Mouse (Mus musculus) liver, embryonic 13.5 days (tissue): ENCODE measurements around the gene Zfp346. TPM values are rescaled to one million over a fixed set of nuclear protein-coding genes. Genes with fewer than 3 reads are reported as not detected.

Experiments
- ATAC-seq: fragments of 200-750 bp; cut with Nextera tagmentation; 2 replicates; pipeline ENCODE4 v1.8.0; 2017; ENCODE audit warnings: low read depth, mild to moderate bottlenecking, moderate number of reproducible peaks, moderate library complexity
- DNase-seq: peaks from one replicate; pipeline ENCODE4 v3.0.0; 2022
- H3K27ac ChIP-seq: fragments of 300-500 bp; sonication (generic); 2 replicates; pipeline ENCODE4 v1.5.1; 2015; ENCODE audit warnings: moderate library complexity, mild to moderate bottlenecking, inconsistent platforms
- H3K27me3 ChIP-seq: fragments of 300-500 bp; sonication (generic); 2 replicates; pipeline ENCODE4 v1.6.1; 2015; ENCODE audit warnings: mild to moderate bottlenecking, inconsistent platforms
- H3K36me3 ChIP-seq: fragments of 300-500 bp; sonication (generic); 2 replicates; pipeline ENCODE4 v1.6.1; 2015; ENCODE audit warnings: mild to moderate bottlenecking, inconsistent platforms
- H3K4me1 ChIP-seq: fragments of 300-500 bp; sonication (generic); replicated peaks from 2 replicates; pipeline ENCODE4 v1.6.1; 2015; ENCODE audit warnings: inconsistent platforms
- H3K4me2 ChIP-seq: fragments of 300-500 bp; sonication (generic); 2 replicates; pipeline ENCODE4 v1.6.1; 2015; ENCODE audit warnings: inconsistent platforms, mild to moderate bottlenecking, moderate library complexity
- H3K4me3 ChIP-seq: fragments of 300-500 bp; sonication (generic); replicated peaks from 2 replicates; pipeline ENCODE4 v1.5.1; 2015; ENCODE audit warnings: mild to moderate bottlenecking, inconsistent platforms
- H3K9ac ChIP-seq: fragments of 300-500 bp; sonication (generic); 2 replicates; pipeline ENCODE4 v1.6.1; 2015; ENCODE audit warnings: mild to moderate bottlenecking, inconsistent platforms
- H3K9me3 ChIP-seq: fragments of 300-500 bp; sonication (generic); replicated peaks from 2 replicates; pipeline ENCODE4 v1.6.1; 2016; ENCODE audit warnings: inconsistent platforms
- WGBS: fragments of 180-500 bp; shearing (Covaris S2); methylation state at CpG from one replicate; pipeline ENCODE4 v1.1.7; 2015; ENCODE audit not compliant: insufficient replicate concordance; 5-methylcytosine and 5-hydroxymethylcytosine counted together
- polyA plus RNA-seq: library from polyadenylated mRNA; unstranded; fragments of >200 nt; fragmentation: Nextera tagmentation; extraction: Ambion mirVana; gene quantifications from 2 replicates; pipeline ENCODE4 v1.2.1, GENCODE M21; 2015

Gene Zfp346
- polyA plus RNA-seq, 1 experiment from 2014 or later, result 7.5 TPM

GRCm38 (mm10) chr13:55102366-55102765 lies 2.7 kb upstream of the Zfp346 start:
- H3K4me1 ChIP-seq, result peaks cover 55% of the 10 kb centered on the region
- H3K9me3 ChIP-seq, result no peaks in the 10 kb centered on the region
- 85% methylated on average over 3 of the region's 3 CpGs for WGBS
- H3K36me3 ChIP-seq, result peaks cover 1% of the 10 kb centered on the region
- ATAC-seq, result no peak
- H3K27ac ChIP-seq, result no peak overlapping the region
- no peak overlapping the region for H3K4me3 ChIP-seq
- DNase-seq, result no peak
- no peaks in the 10 kb centered on the region for H3K27me3 ChIP-seq
- no peak overlapping the region for H3K9ac ChIP-seq
- H3K4me2 ChIP-seq, result no peak overlapping the region

- WGBS, result 43% methylated on average over 2 of the region's 2 CpGs
- ATAC-seq, result no peak
- Histone ChIP-seq H3K9ac (no peak overlapping the region), H3K9me3 (no peaks in the 10 kb centered on the region), H3K27ac (no peak overlapping the region), H3K4me2 (no peak overlapping the region), H3K27me3 (no peaks in the 10 kb centered on the region), H3K36me3 (peaks cover 11% of the 10 kb centered on the region), H3K4me1 (peaks cover 54% of the 10 kb centered on the region), H3K4me3 (no peak overlapping the region)
- DNase-seq, result no peak
Observed at GRCm38 (mm10) chr13:55103351-55103750, 1.8 kb upstream of the Zfp346 start.

GRCm38 (mm10) chr13:55105953-55106691 lies 1.0 kb downstream of the Zfp346 start:
- H3K4me2 ChIP-seq, result peak overlapping the region; percentile 93
- H3K27ac ChIP-seq, result peak overlapping the region; percentile 89
- no peaks in the 10 kb centered on the region for H3K27me3 ChIP-seq
- H3K9ac ChIP-seq, result peak overlapping the region; percentile 86
- 12% methylated on average over 8 of the region's 8 CpGs for WGBS
- peak overlapping the region; percentile 95 for H3K4me3 ChIP-seq
- peak; percentile 21 for DNase-seq
- H3K36me3 ChIP-seq, result peaks cover 25% of the 10 kb centered on the region
- peak; percentile 28 for ATAC-seq
- H3K9me3 ChIP-seq, result no peaks in the 10 kb centered on the region
- H3K4me1 ChIP-seq, result peaks cover 38% of the 10 kb centered on the region

- DNase-seq (no peak), ATAC-seq (no peak)
- Histone ChIP-seq H3K9ac (peak overlapping the region; percentile 86), H3K4me2 (peak overlapping the region; percentile 93), H3K4me1 (peaks cover 38% of the 10 kb centered on the region), H3K27me3 (no peaks in the 10 kb centered on the region), H3K36me3 (peaks cover 33% of the 10 kb centered on the region), H3K9me3 (no peaks in the 10 kb centered on the region), H3K27ac (peak overlapping the region; percentile 53; the same call in 1 of the 2 replicates), H3K4me3 (peak overlapping the region; percentile 95)
- WGBS, result 79% methylated on average over 4 of the region's 4 CpGs
Observed at GRCm38 (mm10) chr13:55107116-55107515, 2.0 kb downstream of the Zfp346 start.

GRCm38 (mm10) chr13:55107694-55108093 lies 2.6 kb downstream of the Zfp346 start:
- no peak overlapping the region for H3K27ac ChIP-seq
- peaks cover 36% of the 10 kb centered on the region for H3K36me3 ChIP-seq
- H3K9me3 ChIP-seq, result no peaks in the 10 kb centered on the region
- H3K9ac ChIP-seq, result 0 out of 2 replicates have a peak overlapping the region, but pooled peaks have one; percentile 86
- DNase-seq (no peak), ATAC-seq (no peak)
- no peak overlapping the region for H3K4me2 ChIP-seq
- WGBS, result 84% methylated on average over 8 of the region's 8 CpGs
- peaks cover 38% of the 10 kb centered on the region for H3K4me1 ChIP-seq
- H3K4me3 ChIP-seq, result no peak overlapping the region
- H3K27me3 ChIP-seq, result no peaks in the 10 kb centered on the region

- ATAC-seq, result no peak
- peaks cover 77% of the 10 kb centered on the region for H3K36me3 ChIP-seq
- no peak for DNase-seq
- 42% methylated on average over 6 of the region's 6 CpGs for WGBS
- no peak overlapping the region for H3K27ac ChIP-seq
- H3K4me2 ChIP-seq, result no peak overlapping the region
- no peak overlapping the region for H3K9ac ChIP-seq
- H3K4me1 ChIP-seq, result no peaks in the 10 kb centered on the region; the same call in 1 of the 2 replicates
- H3K9me3 ChIP-seq, result no peaks in the 10 kb centered on the region
- H3K4me3 ChIP-seq, result no peak overlapping the region
- no peaks in the 10 kb centered on the region for H3K27me3 ChIP-seq
Observed at GRCm38 (mm10) chr13:55114375-55114774, 9.3 kb downstream of the Zfp346 start.

GRCm38 (mm10) chr13:55124903-55125302 lies 19.8 kb downstream of the Zfp346 start:
- H3K36me3 ChIP-seq, result peaks cover 72% of the 10 kb centered on the region
- H3K9ac ChIP-seq, result no peak overlapping the region
- no peak for ATAC-seq
- 75% methylated on average over 6 of the region's 6 CpGs for WGBS
- no peak for DNase-seq
- H3K4me1 ChIP-seq, result no peaks in the 10 kb centered on the region
- H3K4me3 ChIP-seq, result no peak overlapping the region
- no peaks in the 10 kb centered on the region for H3K27me3 ChIP-seq
- no peak overlapping the region for H3K27ac ChIP-seq
- H3K4me2 ChIP-seq, result no peak overlapping the region
- no peaks in the 10 kb centered on the region for H3K9me3 ChIP-seq

- Histone ChIP-seq H3K27ac (no peak within 1 kb of the TSS), H3K9ac (no peak within 1 kb of the TSS), H3K36me3 (peaks cover 51% of the 10 kb centered on the region), H3K4me3 (no peak within 1 kb of the TSS), H3K27me3 (no peaks in the 10 kb centered on the region), H3K9me3 (no peaks in the 10 kb centered on the region), H3K4me2 (no peak within 1 kb of the TSS), H3K4me1 (peaks cover 11% of the 10 kb centered on the region)
- ATAC-seq (no peak), DNase-seq (no peak)
- 95% methylated on average over 2 of the region's 2 CpGs for WGBS
Observed at GRCm38 (mm10) chr13:55133448-55133847, 28.3 kb downstream of the Zfp346 start, which contains the start of gene Gm17617. Gene Gm17617, minus strand, starts transcription at chr13:55133548.

GRCm38 (mm10) chr13:55135382-55135781 lies 30.3 kb downstream of the Zfp346 start:
- Histone ChIP-seq H3K36me3 (peaks cover 33% of the 10 kb centered on the region), H3K4me3 (no peak overlapping the region), H3K27ac (no peak overlapping the region), H3K4me2 (no peak overlapping the region), H3K27me3 (no peaks in the 10 kb centered on the region), H3K9ac (no peak overlapping the region), H3K4me1 (peaks cover 11% of the 10 kb centered on the region), H3K9me3 (no peaks in the 10 kb centered on the region)
- ATAC-seq, result peak; percentile 70
- DNase-seq, result peak; percentile 3
- WGBS, result 3% methylated on average over 5 of the region's 5 CpGs

- H3K4me2 ChIP-seq, result no peak overlapping the region
- H3K9ac ChIP-seq, result no peak overlapping the region
- WGBS, result 61% methylated on average over 2 of the region's 2 CpGs
- H3K27ac ChIP-seq, result no peak overlapping the region
- H3K4me3 ChIP-seq, result no peak overlapping the region
- DNase-seq (no peak), ATAC-seq (no peak)
- no peaks in the 10 kb centered on the region for H3K9me3 ChIP-seq
- peaks cover 5% of the 10 kb centered on the region for H3K4me1 ChIP-seq
- no peaks in the 10 kb centered on the region for H3K27me3 ChIP-seq
- no peaks in the 10 kb centered on the region for H3K36me3 ChIP-seq
Observed at GRCm38 (mm10) chr13:55140271-55140670, 35.2 kb downstream of the Zfp346 start.

GRCm38 (mm10) chr13:55152621-55153415 lies 47.7 kb downstream of the Zfp346 start, which contains the start of gene Fgfr4:
Gene Fgfr4, plus strand, starts transcription at chr13:55152640.
- H3K9me3 ChIP-seq, result no peaks in the 10 kb centered on the region
- H3K27ac ChIP-seq, result peak within 1 kb of the TSS; percentile 67
- peaks cover 67% of the 10 kb centered on the region for H3K27me3 ChIP-seq
- 1% methylated on average over 52 of the region's 68 CpGs for WGBS
- peaks cover 7% of the 10 kb centered on the region for H3K4me1 ChIP-seq
- H3K9ac ChIP-seq, result peak within 1 kb of the TSS; percentile 33; the same call in 1 of the 2 replicates
- H3K4me3 ChIP-seq, result peak within 1 kb of the TSS; percentile 53
- H3K4me2 ChIP-seq, result peak within 1 kb of the TSS; percentile 50
- peaks cover 2% of the 10 kb centered on the region; the same call in 1 of the 2 replicates for H3K36me3 ChIP-seq
- DNase-seq, result peak; percentile 15
- peak; percentile 81 for ATAC-seq
